Mouse (Mus musculus) kidney, postnatal 0 days (tissue): Measurements from ENCODE around the gene Hist1h3b. TPM values are rescaled to one million over a fixed set of nuclear protein-coding genes. Genes with fewer than 3 reads are reported as not detected.
"Not testable (repeated sequence)": the region's sequence is repeated elsewhere in the genome, so short reads cannot be mapped to it uniquely, and the experiment has no call there.

Source experiments
- ATAC-seq: fragments of 200-750 bp; cut with Nextera tagmentation; replicated peaks from 2 replicates; pipeline ENCODE4 v1.8.0; 2017; ENCODE audit warnings: low read depth, moderate number of reproducible peaks, moderate TSS enrichment, moderate library complexity; ENCODE audit not compliant: low FRiP score
- DNase-seq: peaks from one replicate; pipeline ENCODE4 v3.0.0-alpha.2; 2016; ENCODE audit warnings: low spot score
- H3K27ac ChIP-seq: fragments of 300-500 bp; sonication (generic); 2 replicates; pipeline ENCODE4 v1.5.1; 2014; ENCODE audit warnings: mild to moderate bottlenecking
- H3K27me3 ChIP-seq: fragments of 300-500 bp; sonication (generic); 2 replicates; pipeline ENCODE4 v1.6.1; 2014; ENCODE audit warnings: low read length, mixed read lengths; ENCODE audit not compliant: insufficient read depth
- H3K36me3 ChIP-seq: fragments of 300-500 bp; sonication (generic); 2 replicates; pipeline ENCODE4 v1.6.1; 2014; ENCODE audit warnings: low read length, mixed read lengths; ENCODE audit not compliant: insufficient read depth
- H3K4me1 ChIP-seq: fragments of 300-500 bp; sonication (generic); replicated peaks from 2 replicates; pipeline ENCODE4 v1.6.1; 2014; ENCODE audit warnings: antibody characterized with exemption, low read length, mixed read lengths; ENCODE audit not compliant: insufficient read depth
- H3K4me2 ChIP-seq: fragments of 300-500 bp; sonication (generic); 2 replicates; pipeline ENCODE4 v1.6.1; 2014; ENCODE audit warnings: mild to moderate bottlenecking, low read length, moderate library complexity, mixed read lengths
- H3K4me3 ChIP-seq: fragments of 300-500 bp; sonication (generic); replicated peaks from 2 replicates; pipeline ENCODE4 v1.5.1; 2014; ENCODE audit warnings: low read depth, low read length
- H3K9ac ChIP-seq: fragments of 300-500 bp; sonication (generic); 2 replicates; pipeline ENCODE4 v1.6.1; 2014; ENCODE audit warnings: low read depth, low read length
- H3K9me3 ChIP-seq: fragments of 300-500 bp; sonication (generic); replicated peaks from 2 replicates; pipeline ENCODE4 v1.6.1; 2016; ENCODE audit warnings: low read length, inconsistent platforms, mixed read lengths
- CTCF ChIP-seq: IDR thresholded peaks from 2 replicates; pipeline ENCODE4 v1.5.1; 2016; ENCODE audit warnings: antibody characterized with exemption, low read depth, mild to moderate bottlenecking, moderate library complexity
- WGBS: fragments of 180-500 bp; shearing (Covaris S2); extraction: QIAGEN DNeasy Blood & Tissue Kit; methylation state at CpG from one replicate; pipeline ENCODE4 v1.1.7; 2014; 5-methylcytosine and 5-hydroxymethylcytosine counted together
- polyA plus RNA-seq: library from polyadenylated mRNA; unstranded; fragments of >200 nt; fragmentation: Nextera tagmentation; extraction: Ambion mirVana; gene quantifications from 2 replicates; pipeline ENCODE4 v1.2.1, GENCODE M21; 2015

The Hist1h3b gene
- polyA plus RNA-seq, 1 experiment from 2014 or later, result 5.9 TPM

DNA sequence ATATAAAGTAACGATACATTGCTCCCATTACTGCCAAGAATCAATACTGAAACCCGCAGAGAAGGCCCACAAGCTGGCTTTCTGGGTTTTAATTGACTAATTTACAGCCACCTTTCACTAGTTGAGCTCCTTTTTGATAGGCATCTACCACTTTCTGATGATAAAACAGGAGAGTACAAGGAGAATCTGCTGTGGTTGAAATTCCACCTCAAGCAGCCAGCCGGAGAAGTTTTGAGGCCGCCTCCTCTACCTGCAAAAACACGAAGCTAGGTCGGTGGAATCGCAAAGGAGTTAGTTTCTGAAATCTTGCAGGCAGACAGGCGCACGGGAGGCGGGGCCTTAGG, 11.1 kb downstream of the Hist1h3b start:
- Histone ChIP-seq H3K27me3 (no peaks in the 10 kb centered on the region), H3K36me3 (no peaks in the 10 kb centered on the region), H3K4me2 (peak overlapping the region; percentile 76), H3K4me1 (peaks cover 17% of the 10 kb centered on the region), H3K9ac (peak overlapping the region; percentile 53), H3K27ac (peak overlapping the region; percentile 89), H3K9me3 (no peaks in the 10 kb centered on the region), H3K4me3 (peak overlapping the region; percentile 42)
- ATAC-seq (no peak), DNase-seq (no peak)
- TF ChIP-seq CTCF, result no peak; the same call in 1 of the 2 replicates
- WGBS, result 2% methylated on average over 10 of the region's 10 CpGs

DNA sequence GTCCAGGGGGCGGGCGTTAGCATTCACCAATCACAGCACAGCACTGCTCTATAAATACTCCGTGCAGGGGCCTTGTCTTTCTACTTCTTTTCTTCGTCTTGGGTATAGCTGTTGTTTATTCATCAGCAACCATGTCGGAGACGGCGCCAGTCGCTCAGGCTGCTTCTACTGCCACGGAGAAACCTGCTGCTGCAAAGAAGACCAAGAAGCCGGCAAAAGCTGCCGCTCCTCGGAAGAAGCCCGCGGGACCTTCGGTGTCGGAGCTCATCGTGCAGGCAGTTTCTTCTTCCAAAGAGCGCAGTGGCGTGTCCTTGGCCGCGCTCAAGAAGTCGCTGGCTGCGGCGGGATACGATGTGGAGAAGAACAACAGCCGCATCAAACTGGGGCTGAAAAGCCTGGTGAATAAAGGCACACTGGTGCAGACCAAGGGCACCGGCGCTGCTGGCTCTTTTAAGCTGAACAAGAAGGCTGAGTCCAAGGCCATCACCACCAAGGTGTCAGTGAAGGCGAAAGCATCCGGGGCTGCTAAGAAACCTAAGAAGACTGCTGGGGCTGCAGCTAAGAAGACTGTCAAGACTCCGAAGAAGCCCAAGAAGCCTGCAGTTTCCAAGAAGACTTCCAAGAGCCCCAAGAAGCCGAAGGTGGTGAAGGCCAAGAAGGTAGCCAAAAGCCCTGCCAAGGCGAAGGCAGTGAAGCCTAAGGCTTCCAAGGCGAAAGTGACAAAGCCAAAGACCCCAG, 11.7 kb downstream of the Hist1h3b start, which contains the start of gene Hist1h1a:
TSS of gene Hist1h1a (plus strand) at position 81 of the 738 bp plus-strand sequence.
- peak within 1 kb of the TSS; percentile 42 for H3K4me3 ChIP-seq
- no peaks in the 10 kb centered on the region for H3K9me3 ChIP-seq
- TF ChIP-seq CTCF, result no peak
- H3K36me3 ChIP-seq, result no peaks in the 10 kb centered on the region
- DNase-seq, result peak; percentile 99
- ATAC-seq, result peak; percentile 70
- H3K4me2 ChIP-seq, result peak within 1 kb of the TSS; percentile 76
- H3K4me1 ChIP-seq, result peaks cover 17% of the 10 kb centered on the region
- H3K9ac ChIP-seq, result peak within 1 kb of the TSS; percentile 57
- 3% methylated on average over 34 of the region's 34 CpGs for whole genome bisulfite sequencing
- no peaks in the 10 kb centered on the region for H3K27me3 ChIP-seq
- H3K27ac ChIP-seq, result peak within 1 kb of the TSS; percentile 89

DNA sequence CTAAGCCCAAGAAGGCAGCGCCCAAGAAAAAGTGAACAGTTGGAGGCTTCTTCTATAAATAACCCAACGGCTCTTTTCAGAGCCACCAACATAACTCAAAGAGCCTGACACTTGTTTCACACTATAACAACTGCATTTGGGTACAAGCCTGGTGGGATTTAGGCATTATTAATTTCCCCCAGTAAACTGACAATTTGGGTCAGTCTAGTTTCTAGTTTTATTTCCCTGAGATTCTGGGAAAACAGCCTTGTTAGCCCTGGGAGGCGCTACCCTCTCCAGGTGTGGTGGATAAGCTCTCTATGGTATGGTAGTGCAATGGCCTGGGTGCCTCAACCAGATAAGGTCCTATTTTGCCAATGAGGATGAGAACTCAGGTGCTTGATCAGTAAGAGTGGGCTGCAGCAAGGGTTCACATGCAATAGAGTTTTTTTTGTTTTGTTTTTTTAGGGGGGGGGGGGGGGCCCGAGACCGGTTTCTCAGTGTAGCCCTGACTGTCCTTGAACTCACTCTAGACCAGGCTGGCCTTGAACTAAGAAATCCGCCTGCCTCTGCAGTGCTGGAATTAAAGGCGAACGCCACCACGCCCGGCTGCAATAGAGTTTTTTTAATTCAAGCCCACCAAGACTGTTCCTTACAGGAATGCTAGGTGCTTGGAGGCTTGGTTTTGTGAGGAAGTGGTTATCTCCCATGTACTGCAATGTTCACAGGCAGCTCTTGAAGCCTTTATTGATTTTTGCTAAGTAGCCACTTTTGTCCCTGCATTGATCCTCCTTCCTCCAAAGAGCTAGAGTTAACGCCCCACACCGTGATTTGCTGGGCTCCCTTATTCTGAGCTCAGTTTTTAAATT, 12.5 kb downstream of the Hist1h3b start:
- peak overlapping the region; percentile 76 for H3K4me2 ChIP-seq
- no peak for TF ChIP-seq CTCF
- peaks cover 17% of the 10 kb centered on the region for H3K4me1 ChIP-seq
- WGBS, result 36% methylated on average over 12 of the region's 12 CpGs
- H3K27me3 ChIP-seq, result no peaks in the 10 kb centered on the region
- H3K27ac ChIP-seq, result peak overlapping the region; percentile 89
- DNase-seq (no peak), ATAC-seq (no peak)
- peak overlapping the region; percentile 42 for H3K4me3 ChIP-seq
- no peaks in the 10 kb centered on the region for H3K9me3 ChIP-seq
- peak overlapping the region; percentile 57 for H3K9ac ChIP-seq
- no peaks in the 10 kb centered on the region for H3K36me3 ChIP-seq

DNA sequence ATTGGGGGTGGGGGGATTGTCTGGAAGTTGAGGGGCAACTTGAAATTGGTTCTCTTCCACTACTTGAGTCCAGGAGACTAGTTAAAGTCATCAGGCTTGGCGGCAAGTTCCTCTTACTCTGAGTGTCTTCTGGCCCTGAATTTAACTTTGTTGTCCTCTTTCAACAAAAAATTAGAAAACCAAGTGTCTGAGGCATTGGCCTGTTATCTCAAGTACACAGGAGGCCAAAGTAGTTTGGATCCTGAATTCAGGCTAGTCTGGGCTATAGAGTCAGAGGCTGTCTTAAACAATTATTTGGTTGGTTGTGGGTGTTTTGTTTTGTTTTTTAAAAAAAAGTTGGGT, 13.1 kb downstream of the Hist1h3b start:
- H3K4me2 ChIP-seq, result no peak overlapping the region

DNA sequence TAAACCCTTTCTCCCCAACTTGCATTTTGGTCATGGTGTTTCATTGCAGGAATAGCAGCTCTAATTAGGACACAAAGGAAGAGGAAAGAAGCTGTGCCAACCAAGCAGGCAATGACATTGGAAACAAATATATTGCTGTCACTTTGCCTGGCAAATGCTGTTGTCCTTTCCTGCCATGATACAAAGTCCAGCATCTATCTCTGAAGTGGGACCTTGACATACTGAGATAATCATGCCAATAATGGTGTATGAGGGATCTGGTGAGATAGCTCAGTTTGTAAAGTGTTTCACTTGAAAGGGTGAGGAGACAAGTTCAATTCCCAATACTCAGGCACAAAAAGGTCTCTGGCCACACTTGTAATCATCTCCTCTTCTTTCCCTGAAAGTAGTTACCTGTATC, 14.7 kb downstream of the Hist1h3b start:
- ATAC-seq (no peak), DNase-seq (no peak)
- H3K27me3 ChIP-seq, result no peaks in the 10 kb centered on the region
- no peak overlapping the region for H3K4me3 ChIP-seq
- H3K36me3 ChIP-seq, result no peaks in the 10 kb centered on the region
- H3K27ac ChIP-seq, result no peak overlapping the region
- no peak overlapping the region for H3K4me2 ChIP-seq
- no peak overlapping the region for H3K9ac ChIP-seq
- no peak for TF ChIP-seq CTCF
- no peaks in the 10 kb centered on the region for H3K9me3 ChIP-seq
- H3K4me1 ChIP-seq, result peaks cover 10% of the 10 kb centered on the region

More for the DNA sequence above, 13.1 kb downstream of the Hist1h3b start:
- WGBS, result 78% methylated on average over 1 of the region's 1 CpGs
- Histone ChIP-seq H3K27ac (no peak overlapping the region), H3K27me3 (no peaks in the 10 kb centered on the region), H3K4me3 (no peak overlapping the region), H3K36me3 (no peaks in the 10 kb centered on the region), H3K9me3 (no peaks in the 10 kb centered on the region), H3K4me1 (peaks cover 13% of the 10 kb centered on the region), H3K9ac (no peak overlapping the region)
- no peak for TF ChIP-seq CTCF
- DNase-seq (no peak), ATAC-seq (no peak)

DNA sequence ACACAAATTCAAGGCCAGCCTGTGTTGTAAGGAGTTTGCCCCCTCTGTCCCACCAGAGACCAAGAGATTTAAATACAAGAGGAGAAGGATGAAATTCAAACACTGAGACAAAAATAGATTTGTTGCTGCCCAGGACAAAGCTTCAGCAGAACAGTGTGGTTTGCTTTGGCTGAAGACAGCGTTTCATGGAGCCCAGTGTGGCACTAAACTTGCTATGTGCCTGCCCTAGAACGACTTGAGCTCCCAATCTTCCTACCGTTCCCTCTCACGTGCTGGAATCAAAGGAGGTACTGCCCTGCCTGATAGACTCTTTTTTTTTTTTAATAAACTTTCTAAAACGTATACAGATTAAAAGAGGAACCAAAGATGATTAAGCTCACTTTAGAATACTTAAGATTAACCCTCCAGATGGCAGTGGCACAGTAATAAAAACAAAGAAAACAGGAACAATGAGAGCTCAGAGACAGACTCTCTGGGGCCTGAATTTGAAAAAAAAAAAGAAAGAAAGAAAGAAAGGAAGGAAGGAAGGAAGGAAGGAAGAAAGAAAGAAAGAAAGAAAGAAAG, 16.8 kb downstream of the Hist1h3b start:
- Histone ChIP-seq H3K4me3 (no peak overlapping the region), H3K9ac (no peak overlapping the region), H3K4me1 (peaks cover 6% of the 10 kb centered on the region), H3K9me3 (no peaks in the 10 kb centered on the region), H3K27me3 (no peaks in the 10 kb centered on the region), H3K4me2 (no peak overlapping the region), H3K27ac (no peak overlapping the region), H3K36me3 (no peaks in the 10 kb centered on the region)
- 58% methylated on average over 5 of the region's 5 CpGs for WGBS
- ATAC-seq (no peak), DNase-seq (no peak)
- TF ChIP-seq CTCF, result no peak

DNA sequence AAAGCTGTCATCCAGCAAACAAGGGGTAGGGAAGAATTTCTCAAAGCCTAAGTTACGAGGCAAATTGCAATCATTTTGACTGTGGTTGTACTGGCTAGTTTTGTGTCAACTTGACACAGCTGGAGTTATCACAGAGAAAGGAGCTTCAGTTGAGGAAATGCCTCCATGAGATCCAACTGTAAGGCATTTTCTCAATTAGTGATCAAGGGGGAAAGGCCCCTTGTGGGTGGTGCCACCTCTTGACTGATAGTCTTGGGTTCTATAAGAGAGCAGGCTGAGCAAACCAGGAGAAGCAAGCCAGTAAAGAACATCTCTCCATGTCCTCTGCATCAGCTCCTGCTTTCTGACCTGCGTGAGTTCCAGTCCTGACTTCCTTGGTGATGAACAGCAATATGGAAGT, 17.5 kb downstream of the Hist1h3b start, which contains the start of gene Trim38:
TSS of gene Trim38 (plus strand) at position 301 of the 400 bp plus-strand sequence.
- H3K4me1 ChIP-seq, H3K36me3 ChIP-seq, H3K9ac ChIP-seq, H3K4me2 ChIP-seq, H3K9me3 ChIP-seq, ATAC-seq, H3K4me3 ChIP-seq, H3K27ac ChIP-seq, DNase-seq, H3K27me3 ChIP-seq: not testable (repeated sequence)
- WGBS, result 83% methylated on average over 2 of the region's 2 CpGs
